Mouse (Mus musculus): ENCODE measurements around the gene Plpp6.

GRCm38 (mm10) chr19:28927396-28927795 lies 36.4 kb upstream of the Plpp6 start:
- TF ChIP-seq POLR2A (IDR thresholded peaks at IDR 0.05; ENCODE audit: insufficient read length, low read depth) (no peak), SRF (IDR thresholded peaks at IDR 0.05; ENCODE audit: control insufficient read depth, insufficient read length, low read depth) (no peak), E2F4 (IDR thresholded peaks at IDR 0.05; ENCODE audit: insufficient read depth) (no peak)
